Mouse (Mus musculus) layer of hippocampus, postnatal 14 days (tissue): ENCODE data around the gene Tmprss13. TPM values are rescaled to one million over a fixed set of nuclear protein-coding genes. Genes with fewer than 3 reads are reported as not detected.

Source experiments
- DNase-seq, 2 experiments: peaks; one replicate each; pipeline ENCODE4 v3.0.0; 2021 to 2022; ENCODE audit warnings: low spot score in 2 of 2, mixed read lengths in 1 of 2
- total RNA-seq, 2 experiments: library from RNA; stranded (reverse); gene quantifications; 2 replicates each; pipeline ENCODE4 v1.2.3; 2021

Tmprss13 gene
- total RNA-seq, 2 experiments from 2014 or later = not detected

DNA sequence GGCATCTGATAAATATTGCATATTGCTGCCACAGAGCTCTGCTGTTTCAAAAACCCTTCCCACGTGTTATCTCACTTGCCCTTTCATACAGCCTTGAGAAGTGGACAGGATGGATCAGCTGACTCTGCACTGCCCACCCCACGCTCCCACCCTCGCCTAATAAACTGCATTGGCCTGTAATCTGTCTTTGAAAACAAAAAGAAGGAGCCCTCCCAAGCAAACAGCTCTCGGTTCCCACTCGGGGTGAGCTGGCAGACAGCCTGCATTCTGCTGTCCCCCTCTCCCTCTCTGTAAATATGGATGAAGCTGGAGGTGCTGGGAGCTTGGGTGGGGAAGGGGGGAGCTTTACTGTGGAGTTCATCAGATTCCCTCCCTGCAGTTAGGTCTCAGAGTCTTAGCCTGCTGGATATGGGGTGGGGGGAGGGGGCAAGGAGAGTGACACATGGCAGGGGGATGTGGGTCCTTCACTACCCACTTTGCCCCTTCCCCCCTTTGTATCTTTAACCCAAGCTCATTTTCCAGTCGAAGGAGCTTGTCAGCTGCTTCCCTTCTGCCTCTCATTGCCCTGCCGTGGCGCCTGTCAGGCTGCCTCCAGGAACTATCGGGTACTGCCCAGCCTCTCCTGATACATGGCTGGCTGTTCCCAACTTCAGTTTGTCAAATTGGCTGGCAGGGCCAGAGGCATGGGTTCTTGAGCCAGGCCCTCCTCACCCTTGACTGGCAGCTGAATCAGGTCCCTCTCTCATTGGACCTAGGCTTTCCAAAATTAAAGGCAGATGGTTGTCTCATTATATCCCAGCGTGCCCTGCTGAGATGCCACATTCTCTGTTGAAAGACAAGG lies 61.7 kb downstream of the Tmprss13 start:
- DNase-seq = peak in 1 of 2 experiments; percentile 43

DNA sequence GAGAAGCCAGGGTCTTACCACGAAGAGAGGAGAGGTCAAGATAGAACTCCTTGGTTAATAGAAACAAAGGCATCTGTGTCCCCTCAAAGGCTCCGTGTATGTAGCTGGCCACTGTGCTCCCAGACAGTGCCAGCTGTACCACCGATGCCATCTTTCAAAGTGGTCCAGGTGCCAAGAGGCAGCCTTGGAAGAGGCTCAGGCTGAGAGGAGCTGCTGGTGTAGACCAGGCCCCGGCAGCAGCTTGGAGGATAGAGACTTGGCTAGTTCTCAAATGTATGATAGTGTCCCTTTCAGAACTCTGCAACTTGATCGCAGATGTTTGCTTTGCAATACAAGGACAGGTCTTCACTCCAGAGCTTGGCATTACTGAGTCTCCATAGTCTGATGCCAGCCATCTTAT lies 63.4 kb downstream of the Tmprss13 start:
- peak; percentile 45 to 77 for DNase-seq

DNA sequence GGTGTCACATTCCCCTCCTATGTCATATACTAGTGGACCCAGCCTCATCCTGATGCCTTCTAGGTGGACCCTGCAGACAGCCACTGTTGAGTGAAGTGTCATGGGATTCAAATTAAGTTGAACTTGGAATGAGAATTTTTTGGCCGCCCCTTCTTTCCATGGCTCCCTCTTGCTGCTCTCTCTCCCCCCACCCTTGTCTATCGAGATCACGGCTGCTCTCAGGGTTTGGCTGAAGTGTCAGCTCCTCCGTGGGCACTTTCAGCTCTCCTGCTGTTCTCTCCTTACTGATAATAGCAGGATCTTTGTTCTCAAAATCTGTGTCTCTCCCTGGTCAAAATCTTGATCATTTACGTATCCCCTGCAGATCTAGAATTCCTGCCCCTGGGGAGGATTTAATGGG lies 63.9 kb downstream of the Tmprss13 start:
- peak in 1 of 2 experiments; percentile 24 for DNase-seq

GRCm38 (mm10) chr9:45383883-45384282 lies 65.0 kb downstream of the Tmprss13 start:
- no peak for DNase-seq

DNA sequence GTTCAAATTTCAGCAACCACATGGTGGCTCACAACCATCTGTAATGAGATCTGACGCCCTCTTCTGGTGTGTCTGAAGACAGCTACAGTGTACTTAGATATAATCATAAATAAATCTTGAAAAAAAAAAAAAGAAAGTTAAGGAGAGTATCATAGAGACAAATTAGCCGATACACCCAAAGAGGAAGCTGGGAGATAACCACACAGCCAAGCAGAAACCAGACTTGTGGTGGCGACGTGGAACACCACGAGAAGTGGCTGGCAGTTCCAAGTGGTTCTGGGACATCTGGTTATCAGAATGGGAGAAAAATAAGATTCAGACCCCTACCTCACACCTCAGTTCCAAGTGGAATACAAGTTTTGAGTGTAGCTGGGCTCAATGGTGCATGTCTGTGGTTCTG lies 67.8 kb downstream of the Tmprss13 start:
- no peak for DNase-seq

DNA sequence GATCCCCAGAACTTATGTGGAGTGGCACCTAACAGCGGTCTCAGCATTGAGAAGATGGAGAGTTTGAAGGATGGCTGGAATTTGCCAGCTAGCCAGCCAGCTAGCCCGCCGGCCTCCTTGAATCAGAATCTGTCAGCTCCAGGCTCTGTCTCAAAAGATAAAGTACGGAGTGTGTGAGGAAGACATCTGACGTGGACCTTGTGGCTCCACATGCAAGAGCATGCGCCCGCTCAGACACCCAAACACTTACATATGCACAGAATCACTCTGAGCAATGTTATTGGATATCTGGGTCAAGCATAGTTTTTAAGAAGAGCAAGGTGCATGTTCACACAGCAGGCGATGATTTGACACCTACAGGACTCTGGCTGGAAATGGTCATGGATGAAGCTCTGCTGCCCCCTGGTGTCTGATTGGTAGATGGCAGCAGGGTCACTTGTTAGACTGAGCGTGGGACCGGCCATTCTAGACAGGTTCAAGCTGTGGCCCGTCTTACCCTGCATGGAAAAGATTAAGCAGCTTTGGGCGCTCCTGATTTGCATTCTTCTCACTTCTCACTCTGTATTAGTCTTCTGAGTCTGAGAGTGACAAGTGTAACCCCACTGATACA lies 69.6 kb downstream of the Tmprss13 start:
- DNase-seq = peak; percentile 87 to 90

- no peak for DNase-seq
These were observed 70.7 kb downstream of the Tmprss13 start for GRCm38 (mm10) chr9:45389596-45389995.

DNA sequence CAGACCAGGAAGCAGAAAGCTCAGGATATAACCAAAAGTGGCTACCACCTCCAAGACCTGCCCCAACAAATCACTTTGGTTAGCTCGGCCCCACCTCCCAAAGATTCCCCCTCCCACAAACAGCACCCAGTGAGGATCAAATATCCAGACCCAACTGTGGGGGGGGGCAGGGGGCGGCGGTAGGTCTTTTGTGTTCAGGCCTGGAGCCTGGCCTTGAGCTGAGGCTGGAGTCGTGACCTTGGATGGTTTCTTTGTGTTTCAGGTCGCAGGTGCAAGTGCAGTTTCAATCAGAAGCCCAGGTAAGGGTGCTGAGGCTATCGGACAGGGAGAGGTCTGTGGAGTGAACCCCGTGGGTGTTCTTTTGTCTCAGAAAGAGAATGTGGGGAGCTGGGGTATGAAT lies 72.4 kb downstream of the Tmprss13 start:
- no peak for DNase-seq

DNA sequence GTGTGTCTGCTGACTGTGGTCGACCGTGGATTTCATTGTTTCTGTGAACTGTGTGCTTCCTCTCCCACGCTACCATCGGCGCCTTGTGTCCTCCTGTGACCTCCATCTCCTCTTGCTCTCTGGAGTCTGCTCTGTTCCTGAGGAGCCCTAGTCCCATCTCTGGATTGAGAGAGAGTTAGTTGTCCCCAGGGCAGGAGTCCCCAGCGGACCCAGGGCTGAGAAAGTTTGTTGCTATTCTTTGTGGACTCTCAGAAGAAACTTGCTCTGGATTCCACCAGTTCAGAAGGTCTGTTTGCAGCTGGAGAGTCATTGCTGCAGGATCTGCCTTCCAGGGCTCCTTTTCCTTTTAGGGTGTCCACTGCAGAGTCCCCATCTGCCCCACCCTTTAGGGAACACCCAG lies 76.3 kb downstream of the Tmprss13 start:
- no peak for DNase-seq

- DNase-seq = no peak
These were observed 76.9 kb downstream of the Tmprss13 start for GRCm38 (mm10) chr9:45395796-45396195.

Other genes starting within 250 kb of the Tmprss13 start
- under 1 TPM; 0.24 to 0.39 TPM for gene Jaml, start 239.9 kb upstream of the Tmprss13 start, total RNA-seq
- 100 to 1,000 TPM; 162 to 166 TPM for gene Scn2b, start 201.3 kb upstream of the Tmprss13 start, total RNA-seq
- gene Scn4b, start 180.7 kb upstream of the Tmprss13 start, total RNA-seq = 1 to 10 TPM; 6.0 to 8.2 TPM
- gene BC049352, start 137.1 kb upstream of the Tmprss13 start, total RNA-seq = under 1 TPM in 1 of 2 experiments, not detected in 1; 0.21 TPM
- gene Tmprss4, start 115.0 kb upstream of the Tmprss13 start, total RNA-seq = not detected
- 1 to 10 TPM; 2.7 to 3.1 TPM for gene Il10ra, start 50.0 kb upstream of the Tmprss13 start, total RNA-seq
- gene Fxyd6, start 51.1 kb downstream of the Tmprss13 start, total RNA-seq = 100 to 1,000 TPM; 172 to 192 TPM
- gene Fxyd2, start 80.6 kb downstream of the Tmprss13 start, total RNA-seq = 1 to 10 TPM; 7.8 to 8.3 TPM
- gene Dscaml1, start 107.5 kb downstream of the Tmprss13 start, total RNA-seq = 10 to 100 TPM; 73.7 to 75.4 TPM